Mouse (Mus musculus): ENCODE measurements around the gene H2afy2. TPM values are rescaled to one million over a fixed set of nuclear protein-coding genes. Genes with fewer than 3 reads are reported as not detected.

H2afy2 gene
- polyA plus RNA-seq (2012; rRNA removed) = 19.5 and 20.0 TPM in 2 replicates

DNA sequence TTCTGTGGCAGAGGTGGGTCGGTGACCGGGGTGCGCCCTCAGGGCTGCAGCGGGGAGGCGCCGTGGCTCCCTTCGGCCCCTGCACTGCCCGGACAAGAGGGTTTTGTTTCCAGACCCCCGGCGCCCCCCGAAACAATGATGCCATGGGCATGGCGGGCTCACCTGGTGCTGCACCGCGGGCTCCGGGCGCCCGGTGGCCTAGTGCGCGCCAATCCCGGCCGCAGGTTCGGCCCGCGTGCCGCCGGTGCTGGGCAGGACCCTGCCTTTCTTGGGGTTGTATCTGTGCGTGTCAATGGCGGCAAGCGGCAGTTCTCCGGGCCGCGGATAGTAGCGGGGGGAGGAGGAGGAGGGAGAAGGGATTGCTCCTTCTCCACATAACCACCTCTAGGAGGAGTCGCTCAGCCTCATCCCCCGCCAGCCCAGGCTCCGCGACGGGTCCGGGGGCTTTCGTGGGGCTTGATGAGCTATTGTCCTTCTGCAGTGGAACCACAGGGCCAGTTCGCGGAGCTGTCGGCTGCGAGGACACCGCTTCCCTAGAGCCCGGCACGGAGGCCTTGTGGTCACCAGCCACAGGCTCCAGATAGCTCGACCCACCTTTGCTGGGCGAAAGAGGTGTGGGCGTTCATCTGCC lies at the start of gene H2afy2:
H2afy2 (minus strand) TSS at position 527 of the 631 bp plus-strand sequence.
- DNase-seq (ENCODE audit: low spot score) = peak; percentile 45

- DNase-seq (ENCODE audit: low spot score) = no peak
Observed at GRCm38 (mm10) chr10:61832713-61833112, 48.8 kb upstream of the H2afy2 start.

DNA sequence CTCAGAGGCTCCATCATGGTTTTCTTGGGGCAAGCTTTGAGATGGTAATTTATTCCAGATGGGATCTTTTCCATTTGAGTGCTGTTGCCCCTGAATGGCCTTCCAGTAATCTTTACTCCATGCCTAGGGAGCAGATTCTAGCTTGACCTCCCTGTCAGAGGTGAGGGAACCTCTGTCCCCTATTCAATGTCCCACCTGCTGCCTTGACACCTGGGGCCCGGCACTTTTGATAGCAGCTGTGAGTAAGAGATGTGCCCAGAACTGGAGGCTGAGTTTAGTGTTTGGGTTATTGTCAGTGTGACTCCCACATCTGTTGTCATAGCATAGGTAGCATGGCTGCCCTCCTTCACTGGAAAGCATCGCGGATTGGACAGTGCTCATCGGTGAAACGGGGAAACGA lies 47.8 kb upstream of the H2afy2 start:
- DNase-seq (ENCODE audit: low spot score) = no peak

- DNase-seq (ENCODE audit: low spot score) = no peak
Observed at GRCm38 (mm10) chr10:61831251-61831650, 47.3 kb upstream of the H2afy2 start.

DNA sequence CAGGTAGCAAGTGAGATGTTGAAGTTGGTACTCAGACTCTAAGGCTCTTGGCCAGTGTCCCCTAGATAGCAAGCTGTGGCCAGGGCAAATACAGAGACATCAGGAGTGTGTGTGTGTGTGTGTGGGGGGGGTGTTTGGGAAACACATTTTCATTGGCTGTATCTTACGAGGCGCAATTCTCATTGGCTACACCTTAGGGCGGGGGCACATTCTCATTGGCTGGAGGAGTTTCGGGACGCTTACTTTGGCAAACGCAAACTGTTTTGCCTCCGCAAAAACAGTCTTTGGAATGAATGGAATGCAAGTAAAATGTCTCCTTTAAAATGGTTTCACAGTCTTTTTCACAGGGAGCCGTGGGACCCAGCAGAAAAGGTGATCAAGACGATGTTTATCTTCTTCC lies 46.9 kb upstream of the H2afy2 start:
- DNase-seq (ENCODE audit: low spot score) = no peak

- DNase-seq (ENCODE audit: low spot score) = no peak
Observed at GRCm38 (mm10) chr10:61829046-61829445, 45.1 kb upstream of the H2afy2 start.

- no peak for DNase-seq (ENCODE audit: low spot score)
Observed at GRCm38 (mm10) chr10:61827950-61828936, 44.3 kb upstream of the H2afy2 start.

DNA sequence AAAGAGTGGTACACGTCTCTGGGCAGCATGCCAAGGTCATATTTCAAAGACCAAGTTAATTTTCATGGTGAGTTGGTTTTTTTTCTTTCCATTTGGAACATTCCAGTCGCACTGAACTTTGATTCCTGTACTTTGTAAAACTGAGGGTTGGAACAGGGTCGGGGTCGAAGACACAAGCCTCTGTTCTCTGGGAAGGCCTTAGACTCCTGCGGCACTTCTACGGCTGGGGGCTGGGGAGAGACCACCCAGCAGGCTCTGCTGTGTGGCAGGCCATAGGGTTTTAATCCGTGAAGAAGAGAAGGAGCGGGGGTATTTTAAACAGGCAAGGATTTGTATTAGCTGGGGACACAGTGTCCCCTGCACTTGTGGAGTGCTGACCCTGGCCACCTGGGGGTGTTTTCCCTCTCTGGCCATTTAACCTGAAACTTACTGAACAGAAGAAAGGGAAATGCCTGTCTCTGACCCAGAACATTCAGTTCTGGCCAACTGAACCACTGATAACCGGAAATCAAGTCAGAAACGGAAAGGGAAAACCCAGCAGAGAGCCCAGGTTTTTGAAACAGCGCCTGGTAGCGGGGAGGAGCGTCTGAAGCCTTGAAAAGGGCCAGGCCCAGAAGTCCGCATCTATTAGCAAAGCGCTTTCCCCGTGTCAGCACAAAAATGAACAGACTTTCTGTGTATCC lies 42.9 kb upstream of the H2afy2 start:
- no peak for DNase-seq (ENCODE audit: low spot score)

GRCm38 (mm10) chr10:61825979-61826752 lies 42.2 kb upstream of the H2afy2 start:
- DNase-seq (ENCODE audit: low spot score) = no peak

DNA sequence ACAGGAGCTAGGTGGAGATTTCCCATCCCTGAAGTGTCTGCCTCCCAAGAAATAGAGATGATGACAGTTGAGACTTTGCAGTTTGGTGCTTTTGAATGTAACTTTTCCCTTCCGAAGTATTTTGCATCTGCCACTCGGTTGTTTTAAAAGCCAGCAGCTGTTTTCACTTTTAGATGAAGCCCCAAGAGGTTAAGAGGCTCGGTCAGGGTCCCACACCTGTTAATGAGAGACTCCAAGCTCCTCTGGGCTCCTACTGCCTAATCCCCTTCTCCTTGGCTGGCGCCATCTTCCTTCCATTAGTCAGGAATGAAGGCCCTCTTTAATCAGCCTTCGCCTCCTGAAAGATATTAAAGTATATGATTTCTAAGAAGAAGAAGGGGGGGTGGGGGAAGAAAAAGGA lies 41.6 kb upstream of the H2afy2 start:
- no peak for DNase-seq (ENCODE audit: low spot score)

- no peak for DNase-seq (ENCODE audit: low spot score)
Observed at GRCm38 (mm10) chr10:61823731-61824115, 39.8 kb upstream of the H2afy2 start.

DNA sequence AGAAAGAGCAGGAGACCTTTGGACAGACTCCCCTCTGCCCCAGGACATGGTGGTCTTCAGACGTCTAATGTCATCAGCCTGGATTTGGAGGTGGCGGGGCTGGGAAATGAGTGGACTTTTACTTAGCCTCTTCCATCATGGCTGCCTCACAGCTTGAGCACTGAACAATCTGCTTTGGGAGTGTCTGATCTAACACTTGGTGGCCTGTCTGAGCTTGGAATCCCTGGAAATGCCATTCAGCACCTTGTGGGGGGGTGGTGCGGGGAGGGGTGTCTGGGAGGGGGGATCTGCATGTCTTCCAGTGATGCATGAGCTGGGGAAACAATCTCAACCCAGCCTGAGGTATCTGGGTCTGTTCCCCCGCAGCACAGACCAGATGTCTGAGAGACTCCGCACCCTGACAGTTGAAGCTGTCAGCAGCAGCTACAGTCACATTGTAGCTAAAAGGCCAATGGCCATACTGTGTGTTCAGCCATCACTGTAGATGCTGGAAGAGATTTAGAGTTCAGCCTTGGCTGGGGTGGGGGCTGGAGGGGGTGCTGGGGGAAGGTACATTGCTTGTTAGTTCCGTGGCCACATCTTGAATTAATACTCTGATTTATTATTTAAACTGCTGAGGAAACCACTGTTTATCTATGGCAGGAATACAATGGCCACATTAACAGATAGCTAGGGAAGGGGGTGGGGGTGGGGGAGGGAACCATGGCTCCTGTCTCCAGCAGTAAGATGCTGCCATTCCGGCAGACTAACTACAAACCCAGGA lies 39.2 kb upstream of the H2afy2 start:
- no peak for DNase-seq (ENCODE audit: low spot score)

GRCm38 (mm10) chr10:61820050-61820449 lies 36.1 kb upstream of the H2afy2 start:
- no peak for DNase-seq (ENCODE audit: low spot score)

DNA sequence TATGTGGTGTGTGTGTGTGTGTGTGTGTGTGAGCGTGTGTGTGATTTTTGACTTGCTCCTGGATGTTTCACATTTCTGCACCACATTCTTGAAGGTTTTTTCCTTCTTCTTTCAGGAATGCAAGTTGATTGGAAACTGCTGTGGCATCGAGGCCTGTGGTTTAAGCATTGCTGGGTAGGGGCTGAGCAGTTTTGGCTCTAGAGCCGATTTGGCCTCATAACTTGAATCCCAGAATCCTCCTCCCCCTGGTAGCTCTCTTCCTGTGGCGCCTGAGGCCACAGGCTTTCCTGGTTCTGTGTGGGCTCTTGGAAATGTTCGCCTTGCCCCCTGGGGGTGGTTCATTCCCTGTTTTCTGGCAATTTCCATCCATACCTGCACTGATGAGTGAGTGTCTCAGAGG lies 28.0 kb upstream of the H2afy2 start:
- DNase-seq (ENCODE audit: low spot score) = no peak

GRCm38 (mm10) chr10:61798133-61798576 lies 14.2 kb upstream of the H2afy2 start:
- DNase-seq (ENCODE audit: low spot score) = no peak

- no peak for DNase-seq (ENCODE audit: low spot score)
Observed at GRCm38 (mm10) chr10:61795458-61795857, 11.5 kb upstream of the H2afy2 start.

DNA sequence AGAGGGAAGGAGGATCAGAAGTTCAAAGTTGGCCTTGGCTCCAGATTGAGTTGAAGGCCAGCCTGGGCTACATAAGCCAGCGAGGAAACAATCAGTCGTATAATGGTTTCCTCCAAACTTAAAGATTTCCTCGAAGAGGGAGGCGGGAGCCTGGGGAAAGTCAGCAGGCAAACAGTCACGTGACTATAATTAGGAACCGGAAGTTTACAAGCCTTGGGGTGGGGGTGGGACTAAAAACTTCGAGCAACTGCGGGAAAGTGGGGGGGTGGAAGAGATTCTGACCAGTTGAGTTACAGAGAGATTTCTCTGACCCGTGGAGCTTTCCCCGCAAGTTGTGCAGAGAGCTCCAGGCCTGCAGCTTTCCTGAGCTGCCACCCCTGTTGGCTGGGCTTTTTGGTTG lies 11.0 kb upstream of the H2afy2 start:
- no peak for DNase-seq (ENCODE audit: low spot score)

GRCm38 (mm10) chr10:61793015-61793414 lies 9.1 kb upstream of the H2afy2 start:
- DNase-seq (ENCODE audit: low spot score) = no peak

- no peak for DNase-seq (ENCODE audit: low spot score)
Observed at GRCm38 (mm10) chr10:61788499-61788898, 4.6 kb upstream of the H2afy2 start.

DNA sequence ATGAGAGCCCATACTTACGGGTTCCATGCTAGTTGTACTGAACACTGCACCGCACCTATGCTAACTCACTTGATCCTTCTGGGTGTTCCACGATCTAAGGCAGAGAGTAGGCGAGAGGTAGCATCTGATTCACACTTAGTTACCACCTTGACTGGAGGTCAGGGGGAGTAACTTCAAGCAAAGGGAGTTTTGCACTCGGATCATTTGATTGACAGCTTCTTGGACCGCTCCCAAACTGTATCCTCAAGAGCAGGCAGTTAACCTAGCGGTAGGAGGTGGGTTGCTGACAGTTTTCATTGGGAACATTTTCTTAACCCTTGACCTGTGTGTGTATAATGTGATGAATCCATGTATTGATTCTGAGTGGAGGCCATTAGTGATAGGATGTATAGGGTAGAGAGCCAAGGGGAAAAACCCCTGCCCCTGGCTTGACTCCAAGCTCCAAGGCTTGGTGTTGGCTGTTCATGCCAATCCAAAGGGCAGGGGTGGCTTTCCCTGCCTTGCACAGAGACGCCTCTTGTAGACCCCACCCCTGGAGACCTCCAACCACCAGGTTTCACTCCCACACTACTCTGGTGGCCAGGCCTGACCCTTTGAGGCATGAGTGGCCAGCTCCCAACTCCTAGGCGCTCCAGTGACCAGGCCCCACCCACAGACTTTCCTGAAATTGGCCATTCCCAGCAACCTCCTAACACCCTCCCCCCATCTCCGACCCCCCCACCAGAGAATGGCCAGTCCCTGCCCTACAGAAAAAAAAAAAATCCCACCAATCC lies 3.8 kb upstream of the H2afy2 start:
- no peak for DNase-seq (ENCODE audit: low spot score)
